Mouse (Mus musculus): ENCODE results near the gene Taz.
A peak's percentile ranks its signal among the peaks of the same experiment; 100 is the strongest.

Gene Taz

GRCm38 (mm10) chrX:74281732-74282394 lies at the start of gene Taz, which contains the start of gene Dnase1l1:
Gene Taz (plus strand): TSS chrX:74281912.
Gene Dnase1l1 (minus strand): TSS chrX:74282337.
- DNase-seq (ENCODE audit: low read depth): peak; percentile 67

- DNase-seq (ENCODE audit: low read depth): no peak
Measured at GRCm38 (mm10) chrX:74233196-74233595, 48.5 kb upstream of the Taz start.

- DNase-seq (ENCODE audit: low read depth): no peak
Measured at GRCm38 (mm10) chrX:74240332-74240731, 41.4 kb upstream of the Taz start.

GRCm38 (mm10) chrX:74243396-74243795 lies 38.3 kb upstream of the Taz start:
- DNase-seq (ENCODE audit: low read depth): no peak

DNA sequence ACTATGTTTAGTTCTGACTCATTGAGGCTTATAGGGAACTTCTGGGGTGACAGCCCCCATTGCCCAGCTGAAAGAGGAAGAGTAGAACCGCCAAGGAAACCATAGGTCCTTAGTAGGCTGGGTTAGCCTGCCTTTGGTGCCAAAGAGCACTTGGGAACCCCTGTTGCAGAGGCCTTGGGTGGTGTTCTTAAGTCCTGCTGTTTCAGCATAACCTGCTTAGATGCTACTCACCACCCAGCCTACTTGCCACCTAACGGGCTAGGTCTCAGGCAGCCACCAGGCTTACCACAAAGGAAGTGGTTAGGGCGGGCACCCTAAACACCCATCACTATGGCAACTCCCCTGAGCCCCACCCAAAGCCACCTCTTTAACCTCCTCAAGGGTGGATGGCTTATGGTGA lies 37.9 kb upstream of the Taz start:
- peak; percentile 47 for DNase-seq (ENCODE audit: low read depth)

DNA sequence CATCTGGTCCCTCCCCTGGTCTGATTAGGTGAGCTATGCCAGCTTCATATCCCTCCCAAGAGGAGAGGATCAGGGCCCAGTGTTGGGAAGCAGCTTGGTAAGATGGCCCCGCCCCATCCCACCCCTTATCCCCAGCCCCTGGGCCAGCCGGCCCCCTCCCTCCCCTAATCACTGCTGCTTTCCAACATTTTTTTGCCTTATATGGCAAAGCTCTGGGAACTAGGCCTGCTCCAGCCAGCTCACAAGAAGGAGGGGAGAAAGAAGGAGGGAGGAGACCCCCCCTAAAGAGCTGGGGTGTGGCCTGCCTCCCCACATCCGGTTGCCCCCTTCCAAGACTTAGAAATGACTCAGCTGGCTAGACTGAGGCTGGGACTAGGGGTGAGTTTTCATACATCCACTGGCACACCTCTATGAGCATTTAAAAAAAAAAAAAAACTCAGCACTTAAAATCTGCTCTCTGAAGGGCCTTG lies 37.1 kb upstream of the Taz start:
- DNase-seq (ENCODE audit: low read depth): no peak

DNA sequence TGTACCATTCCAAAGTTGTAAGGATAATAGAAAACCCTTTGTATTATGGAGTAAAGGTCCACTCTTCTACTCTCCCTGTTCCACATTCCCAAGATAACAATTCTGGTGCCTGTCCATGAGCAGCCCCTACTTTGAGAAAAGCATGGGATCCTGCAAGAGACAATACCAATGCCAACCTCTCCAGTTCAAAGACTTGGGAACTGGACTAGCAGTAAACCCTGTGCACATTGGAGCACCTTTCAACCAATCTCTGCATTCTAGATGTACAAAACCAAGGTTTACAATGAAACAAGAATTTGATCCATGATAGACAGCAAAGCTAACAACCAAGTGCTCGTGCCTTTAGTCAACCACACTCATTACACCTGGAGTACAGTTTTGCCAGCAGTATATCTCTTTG lies 36.6 kb upstream of the Taz start:
- no peak for DNase-seq (ENCODE audit: low read depth)

- no peak for DNase-seq (ENCODE audit: low read depth)
Measured at GRCm38 (mm10) chrX:74245687-74246086, 36.0 kb upstream of the Taz start.

GRCm38 (mm10) chrX:74246213-74246681 lies 35.5 kb upstream of the Taz start:
- peak; percentile 75 for DNase-seq (ENCODE audit: low read depth)

DNA sequence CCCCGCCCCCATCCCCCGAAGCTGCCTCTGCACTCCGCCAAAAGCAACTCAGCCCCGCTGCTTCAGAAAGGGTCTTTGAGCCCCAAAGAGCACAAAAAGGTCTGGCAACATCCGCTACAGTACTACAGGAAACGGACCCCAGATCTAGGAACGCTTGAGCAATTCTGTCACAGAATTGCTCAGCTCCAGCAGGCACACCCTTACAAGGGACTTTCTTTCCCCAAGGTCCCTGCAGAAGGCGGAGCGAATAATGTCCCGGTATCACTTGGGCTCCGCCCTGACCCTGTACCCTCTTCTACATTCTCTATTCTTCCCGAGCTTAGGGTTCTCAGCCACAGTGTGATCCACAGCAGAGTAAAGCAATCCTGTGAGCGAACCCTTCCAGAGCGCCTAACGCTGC lies 35.0 kb upstream of the Taz start:
- DNase-seq (ENCODE audit: low read depth): no peak

- no peak for DNase-seq (ENCODE audit: low read depth)
Measured at GRCm38 (mm10) chrX:74248651-74249050, 33.1 kb upstream of the Taz start.

DNA sequence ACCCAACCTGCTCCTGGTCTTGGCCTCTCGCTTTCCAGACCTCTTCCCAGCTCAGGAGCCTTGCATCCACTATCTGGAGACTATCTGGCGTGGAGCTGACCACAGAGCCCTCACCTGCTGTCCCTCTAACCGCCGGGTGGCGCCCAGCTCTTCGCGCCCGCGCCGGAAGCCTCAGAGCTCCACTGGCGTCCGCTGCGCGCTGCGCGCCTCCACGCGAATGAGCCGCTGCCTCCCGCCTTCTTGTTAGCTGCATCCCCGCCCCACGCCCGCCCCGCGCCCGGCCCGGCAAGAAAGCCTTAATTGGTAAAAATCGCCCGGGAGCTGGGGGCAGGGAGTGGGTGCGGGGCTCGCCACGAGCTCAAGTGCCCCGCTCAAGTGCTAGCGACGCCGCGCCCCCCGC lies 32.1 kb upstream of the Taz start, which contains the start of gene Flna:
Gene Flna (minus strand): TSS at position 206 of the 400 bp plus-strand sequence.
- DNase-seq (ENCODE audit: low read depth): no peak

- DNase-seq (ENCODE audit: low read depth): peak; percentile 82
Measured at GRCm38 (mm10) chrX:74254153-74254887, 27.4 kb upstream of the Taz start, which contains the start of gene Emd. Gene Emd (plus strand): TSS chrX:74254687.

GRCm38 (mm10) chrX:74254888-74255565 lies 26.7 kb upstream of the Taz start:
- DNase-seq (ENCODE audit: low read depth): no peak

GRCm38 (mm10) chrX:74257746-74258145 lies 24.0 kb upstream of the Taz start:
- no peak for DNase-seq (ENCODE audit: low read depth)

- no peak for DNase-seq (ENCODE audit: low read depth)
Measured at GRCm38 (mm10) chrX:74269736-74270061, 12.0 kb upstream of the Taz start.

- peak; percentile 84 for DNase-seq (ENCODE audit: low read depth)
Measured at GRCm38 (mm10) chrX:74270062-74270901, 11.4 kb upstream of the Taz start, which contains the start of gene Rpl10. Gene Rpl10 (plus strand): TSS chrX:74270812.

DNA sequence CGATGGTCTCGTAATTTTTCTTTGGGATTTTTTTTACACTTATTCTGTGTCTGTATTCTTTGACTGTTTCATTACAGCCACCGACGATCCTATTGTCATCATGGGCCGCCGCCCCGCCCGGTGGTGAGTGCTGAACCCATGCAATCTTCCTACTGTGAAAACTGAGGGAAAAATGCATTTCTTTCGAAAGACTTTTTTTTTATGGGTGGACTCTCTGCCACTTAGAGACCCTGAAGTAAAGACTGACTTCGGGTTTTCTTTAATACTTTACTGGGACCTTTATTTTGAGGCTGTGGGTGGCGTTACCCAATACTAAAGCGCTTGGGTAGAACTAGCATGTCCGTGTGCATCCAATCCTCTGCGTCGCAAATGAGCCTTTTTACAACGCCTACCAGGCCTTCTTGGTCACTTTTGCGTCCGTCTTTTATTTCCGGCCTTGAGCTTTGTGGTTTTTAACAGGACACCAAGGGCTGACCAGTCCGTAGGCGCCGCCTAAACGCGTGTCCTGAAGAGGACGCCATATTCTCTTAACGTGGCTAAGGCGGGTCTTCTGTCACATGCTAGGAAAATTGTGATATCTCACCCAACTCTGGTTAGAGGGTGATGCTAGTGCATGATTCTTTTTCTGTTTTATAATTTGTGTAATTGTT lies 10.7 kb upstream of the Taz start:
- no peak for DNase-seq (ENCODE audit: low read depth)

DNA sequence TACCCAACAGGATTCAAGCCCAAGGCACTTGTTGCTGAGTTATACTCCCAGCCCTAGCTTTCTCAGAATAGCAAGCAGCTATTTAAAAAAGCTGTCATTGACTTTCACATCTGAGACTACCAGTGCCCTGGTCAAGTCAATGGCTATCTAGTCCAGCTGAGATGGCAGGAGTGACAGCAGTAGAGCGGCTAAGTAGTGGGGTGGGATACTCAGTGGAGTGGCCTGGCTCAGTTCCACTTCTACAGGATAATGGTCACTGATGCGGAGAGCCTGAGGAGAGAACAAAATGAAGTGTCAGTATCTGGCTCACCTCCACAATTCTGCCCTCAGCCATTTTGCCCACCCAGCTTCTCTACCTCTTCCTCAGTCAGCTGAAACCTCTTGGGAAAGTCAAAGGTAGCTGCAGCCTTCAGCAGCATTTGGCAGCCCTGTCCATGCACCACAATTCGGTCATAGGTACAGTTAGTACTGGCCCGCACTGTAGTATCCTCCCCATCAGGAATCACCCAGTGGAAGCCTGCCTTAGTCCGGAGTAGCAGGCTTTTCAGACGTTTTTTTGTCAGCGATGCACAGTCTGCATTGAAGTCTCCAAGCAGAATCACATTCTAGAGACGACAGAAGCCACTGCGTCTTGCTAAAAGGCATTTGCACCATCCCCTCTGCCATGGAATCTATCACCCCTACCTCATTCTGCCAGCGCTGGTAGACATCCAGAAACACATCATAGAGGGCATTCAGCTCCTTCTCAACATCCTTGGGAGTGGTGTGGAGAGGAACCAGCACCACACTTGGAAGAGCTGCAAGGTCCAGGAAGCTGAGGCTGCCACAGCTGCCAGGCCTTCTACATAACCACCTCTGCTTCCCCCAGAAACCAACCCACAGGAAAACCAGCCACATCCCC lies 8.0 kb upstream of the Taz start:
- DNase-seq (ENCODE audit: low read depth): no peak

- no peak for DNase-seq (ENCODE audit: low read depth)
Measured at GRCm38 (mm10) chrX:74277916-74278315, 3.8 kb upstream of the Taz start.

Data from c-Kit-positive CD71-positive TER-119-negative erythroid progenitor cells, embryonic 14.5 days (primary cell).